Mouse (Mus musculus): ENCODE measurements around the gene Gabpb2. TPM values are rescaled to one million over a fixed set of nuclear protein-coding genes. Genes with fewer than 3 reads are reported as not detected.
"Not testable (repeated sequence)": the region's sequence is repeated elsewhere in the genome, so short reads cannot be mapped to it uniquely, and the experiment has no call there.

Gene Gabpb2
- total RNA-seq, 4 experiments from 2014 or later = 21.4 to 40.8 (median 28.2) TPM

DNA sequence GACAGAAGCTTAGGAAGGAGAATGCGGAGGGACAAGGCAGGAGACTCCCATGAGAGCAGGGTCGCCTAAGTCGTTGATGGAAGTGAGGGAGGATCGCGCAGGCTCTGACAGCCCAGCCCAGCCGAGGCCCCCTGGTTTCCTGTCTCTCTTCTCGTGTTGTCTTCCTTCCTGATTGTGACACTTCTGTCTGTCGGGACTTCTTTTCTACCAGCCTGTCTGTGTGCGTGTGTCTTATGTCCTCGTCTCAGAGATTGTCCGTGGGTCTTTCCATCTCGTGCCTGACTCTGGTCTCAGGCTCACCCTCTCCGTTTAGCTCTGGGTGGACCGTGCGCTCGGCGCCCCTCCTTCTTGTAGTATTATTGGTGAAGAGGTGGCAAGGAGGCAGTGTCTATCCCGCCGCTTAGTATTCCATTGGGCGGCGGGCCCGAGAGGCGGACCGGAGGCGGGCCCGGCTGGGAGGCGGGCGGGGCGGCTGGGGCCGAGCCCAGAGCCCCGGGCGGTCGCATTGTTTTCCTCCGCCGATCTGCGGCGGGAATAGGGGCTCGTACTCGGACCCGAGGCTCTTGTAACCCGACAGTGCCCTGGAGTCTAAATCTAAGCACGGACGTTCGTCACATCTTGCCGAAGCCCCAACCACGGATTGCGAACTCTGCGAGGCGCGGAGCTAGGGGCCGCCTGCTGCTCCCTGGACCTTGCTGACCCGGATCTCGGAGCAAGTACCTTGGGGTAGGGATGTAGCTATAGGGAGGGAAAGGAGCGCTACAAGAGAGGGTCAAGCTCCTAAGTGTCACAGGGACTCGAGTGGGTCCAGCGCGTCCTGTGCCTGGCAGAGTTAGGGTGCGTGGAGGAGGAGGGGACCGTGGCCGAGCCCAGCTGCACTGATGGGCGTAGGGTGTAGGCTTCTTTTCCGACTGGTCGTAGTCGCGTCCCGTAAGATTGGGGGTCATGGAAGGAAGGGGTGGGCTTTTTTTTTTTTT is 57.4 kb downstream of the Gabpb2 start, which contains the start of gene Sema6c:
Gene Sema6c (plus strand): TSS at position 471 of the 977 bp plus-strand sequence.
- DNase-seq = peak; percentile 84

- DNase-seq = no peak
Observed at GRCm38 (mm10) chr3:95159511-95159986, 58.2 kb downstream of the Gabpb2 start.

DNA sequence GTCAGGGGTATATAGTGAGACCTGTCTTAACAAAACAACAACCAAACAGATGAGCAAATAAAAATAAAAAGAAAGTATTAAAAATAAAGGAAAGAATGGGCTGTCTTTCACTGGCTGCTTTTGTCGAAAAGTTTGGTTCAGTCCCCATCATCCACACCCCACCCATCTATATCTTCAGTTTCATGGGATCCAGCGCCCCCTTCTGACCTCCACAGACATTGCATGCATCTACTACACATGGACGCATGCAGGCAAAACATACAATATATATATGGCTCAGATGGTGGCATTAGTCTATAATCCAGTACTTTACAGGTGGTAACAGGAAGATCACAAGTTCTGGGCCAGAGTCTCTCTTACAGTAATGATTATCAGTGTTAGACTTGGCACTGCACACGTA is 63.8 kb downstream of the Gabpb2 start:
- DNase-seq = no peak

- DNase-seq = no peak
Observed at GRCm38 (mm10) chr3:95147924-95148323, 69.8 kb downstream of the Gabpb2 start.

DNA sequence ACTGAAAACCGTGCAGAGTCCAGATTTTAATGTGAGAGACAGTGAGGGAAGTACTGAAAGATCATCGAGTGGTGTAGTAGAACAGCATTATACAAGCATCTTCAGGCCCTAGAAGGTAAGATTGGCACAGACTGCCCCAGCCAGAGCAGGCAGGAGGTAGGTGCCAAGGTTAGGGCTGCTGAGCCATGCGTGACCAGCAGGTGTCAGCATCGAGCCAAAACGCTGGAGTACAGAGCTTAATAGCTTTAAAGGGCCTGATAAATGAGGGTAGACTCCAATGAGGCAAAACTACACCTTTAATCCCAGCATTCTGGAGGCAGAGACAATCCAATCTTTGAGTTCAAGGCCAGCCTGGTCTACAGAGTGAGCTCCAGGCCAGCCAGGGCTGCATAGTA is 75.1 kb downstream of the Gabpb2 start:
- DNase-seq = peak; percentile 77

DNA sequence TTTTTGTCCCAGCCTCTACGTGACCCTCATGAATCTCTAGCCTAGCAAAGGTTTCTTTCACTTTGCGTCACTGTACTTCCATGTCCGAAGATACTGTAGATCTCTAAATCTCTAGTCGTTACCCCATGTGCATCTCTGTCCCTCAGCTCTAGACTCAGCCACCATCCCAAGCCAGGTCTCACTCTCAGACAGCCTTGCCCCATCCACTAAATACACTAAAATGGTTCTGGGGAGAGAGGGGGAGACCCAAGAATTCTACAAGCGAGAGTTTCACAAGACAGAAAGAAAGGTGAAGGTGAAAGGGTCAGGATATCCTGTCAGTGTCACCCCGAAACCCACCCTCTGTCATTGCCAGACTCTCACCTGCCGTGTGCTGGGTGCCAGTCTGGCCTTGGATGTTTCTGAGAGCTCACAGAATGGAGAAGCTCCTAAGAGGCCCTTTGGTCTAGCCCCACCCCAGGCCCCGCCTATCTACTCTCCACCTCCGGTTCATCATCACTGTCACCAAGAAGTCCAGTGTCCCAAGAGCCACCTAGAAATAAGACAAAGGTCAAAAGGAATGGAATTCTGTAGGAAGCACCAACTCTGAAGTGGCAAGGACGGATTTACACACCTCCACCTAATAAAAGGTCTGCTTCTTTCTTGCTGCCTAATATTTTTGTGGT is 75.6 kb downstream of the Gabpb2 start, which contains the start of gene Tnfaip8l2:
Gene Tnfaip8l2 (minus strand): TSS at position 409 of the 665 bp plus-strand sequence.
- DNase-seq = no peak

GRCm38 (mm10) chr3:95141474-95141873 is 76.2 kb downstream of the Gabpb2 start:
- DNase-seq = no peak

GRCm38 (mm10) chr3:95140795-95141194 is 76.9 kb downstream of the Gabpb2 start:
- DNase-seq = no peak

DNA sequence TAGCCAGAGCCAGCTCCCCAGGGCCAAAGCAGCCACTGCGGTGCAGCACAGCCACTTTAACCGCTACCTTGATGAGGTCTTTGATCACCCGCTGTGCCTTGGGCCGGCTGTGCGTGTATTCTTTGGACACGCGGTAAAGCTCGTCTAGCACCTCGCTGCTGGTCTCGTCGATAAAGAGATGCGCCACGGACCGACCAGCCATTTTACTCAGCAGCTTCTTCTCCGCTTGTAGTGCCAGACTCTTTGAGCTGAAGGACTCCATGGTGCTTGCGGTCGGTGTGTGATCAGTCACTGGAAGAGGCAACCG is 77.5 kb downstream of the Gabpb2 start:
- DNase-seq = no peak

DNA sequence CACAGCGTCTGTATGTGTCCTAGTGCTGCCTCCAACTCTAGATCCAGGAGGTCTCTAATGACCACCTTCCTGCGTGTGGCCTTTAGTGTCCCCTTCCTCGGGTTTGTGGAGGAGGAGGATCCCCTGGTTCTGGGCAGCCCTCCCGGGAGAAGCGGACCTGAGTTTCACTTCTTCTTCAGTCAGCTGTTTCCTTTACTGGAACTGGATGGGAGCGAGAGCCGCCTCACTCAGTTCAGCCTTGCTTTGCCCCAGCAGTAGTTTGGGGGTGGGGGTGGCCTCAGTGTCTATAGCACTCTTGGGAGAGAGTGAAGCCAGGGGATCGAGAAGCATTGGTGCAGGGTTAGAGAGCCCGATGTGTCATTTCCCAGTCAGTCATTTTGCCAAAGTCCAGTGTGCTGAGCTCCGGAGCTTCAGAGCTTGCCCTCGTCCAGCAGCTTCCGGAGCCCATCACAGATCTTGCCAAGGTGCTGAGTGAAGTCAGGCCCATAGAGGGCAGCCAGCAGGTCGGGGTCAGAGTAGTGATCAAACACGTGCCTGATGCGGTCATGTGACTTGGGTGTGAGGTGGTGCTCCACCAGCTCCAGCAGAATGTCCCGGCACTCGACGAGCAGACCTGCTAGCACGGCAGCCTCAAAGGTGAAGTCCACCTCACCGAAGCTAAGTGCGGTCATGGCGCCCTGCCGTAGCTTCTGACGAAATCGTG is 78.0 kb downstream of the Gabpb2 start:
- no peak for DNase-seq

DNA sequence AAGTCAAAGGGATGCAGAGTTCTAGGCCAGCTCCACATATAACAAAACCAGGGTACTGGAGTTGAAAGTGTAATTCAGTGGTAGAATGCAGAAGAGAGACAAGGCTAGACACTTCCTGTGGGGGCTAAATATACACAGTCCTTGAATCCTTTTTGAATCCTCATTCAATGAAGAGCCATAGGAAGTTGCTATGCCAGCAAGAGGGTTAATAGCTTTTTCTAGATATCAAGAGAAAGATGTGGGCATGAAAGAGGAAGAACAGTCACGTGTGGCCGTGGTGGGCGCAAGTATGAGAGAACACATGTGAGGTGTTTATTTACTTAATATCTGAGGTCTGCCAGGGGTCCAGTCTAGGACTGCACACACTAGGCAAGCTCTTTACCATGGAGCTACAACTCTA is 81.4 kb downstream of the Gabpb2 start:
- DNase-seq = no peak

GRCm38 (mm10) chr3:95135433-95136052 is 82.2 kb downstream of the Gabpb2 start:
- no peak for DNase-seq

DNA sequence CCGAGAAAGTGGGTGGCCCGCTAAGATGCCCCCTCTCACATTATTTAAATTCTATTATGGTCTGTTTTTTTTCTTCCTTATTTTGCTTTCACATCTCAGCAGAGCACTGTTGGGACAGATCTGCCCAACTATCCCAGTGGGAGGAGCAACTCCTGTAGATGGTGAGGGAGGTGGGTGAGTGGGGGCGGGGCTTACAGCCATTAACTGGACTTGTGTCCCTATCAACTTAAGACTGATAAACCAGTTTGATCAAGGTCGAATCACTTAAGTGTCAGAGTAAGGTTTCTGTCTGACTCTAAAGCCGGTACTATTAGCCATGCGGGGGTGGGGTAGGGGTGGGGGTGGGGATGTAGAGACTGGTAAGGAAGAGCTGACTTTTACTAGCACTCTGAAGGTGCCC is 82.7 kb downstream of the Gabpb2 start:
- DNase-seq = peak; percentile 66

DNA sequence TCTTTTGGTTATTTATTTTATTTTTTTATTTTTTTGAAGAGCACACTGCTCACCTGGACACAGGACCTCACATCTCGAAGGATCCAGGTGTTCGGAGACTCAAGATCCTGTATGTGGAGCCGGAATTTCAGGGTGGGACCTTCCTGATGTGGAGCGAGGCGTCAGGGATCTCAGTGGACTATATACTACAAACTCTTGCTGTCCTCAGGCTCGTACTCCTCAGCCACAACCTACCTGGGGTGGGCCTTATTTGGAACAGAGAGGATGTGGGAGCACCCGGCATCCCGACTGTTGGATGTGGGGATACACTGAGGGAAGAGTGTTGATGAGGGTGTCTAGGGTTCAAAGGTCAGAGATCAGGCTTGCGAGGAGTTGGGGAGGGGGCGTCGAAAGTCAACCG is 83.6 kb downstream of the Gabpb2 start:
- not testable (repeated sequence) for DNase-seq

DNA sequence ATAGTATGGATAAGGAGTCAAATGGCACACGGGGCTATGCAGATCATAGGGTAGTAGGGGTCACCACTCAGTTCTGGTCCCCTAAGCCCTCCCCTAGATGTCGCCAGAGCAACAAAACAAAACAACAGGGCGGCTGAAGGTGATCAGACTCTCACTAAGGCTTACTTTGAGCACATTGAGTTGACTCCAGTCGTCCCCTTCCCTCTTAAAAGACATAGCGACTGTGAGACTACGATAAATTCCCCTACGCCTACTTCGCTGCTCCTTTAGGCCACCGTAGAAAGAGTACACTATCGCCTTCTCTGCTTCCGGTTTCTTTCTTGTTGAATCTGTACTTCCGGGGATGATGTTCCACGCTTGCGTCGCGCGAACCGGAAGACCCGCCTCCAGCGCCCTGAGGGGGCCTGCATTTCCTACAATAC is 84.0 kb downstream of the Gabpb2 start, which contains the start of the genes Scnm1 and Lysmd1:
Gene Scnm1 (minus strand): TSS at position 332 of the 422 bp plus-strand sequence.
Gene Lysmd1 (plus strand): TSS at position 409 of the 422 bp plus-strand sequence.
- peak; percentile 93 for DNase-seq

DNA sequence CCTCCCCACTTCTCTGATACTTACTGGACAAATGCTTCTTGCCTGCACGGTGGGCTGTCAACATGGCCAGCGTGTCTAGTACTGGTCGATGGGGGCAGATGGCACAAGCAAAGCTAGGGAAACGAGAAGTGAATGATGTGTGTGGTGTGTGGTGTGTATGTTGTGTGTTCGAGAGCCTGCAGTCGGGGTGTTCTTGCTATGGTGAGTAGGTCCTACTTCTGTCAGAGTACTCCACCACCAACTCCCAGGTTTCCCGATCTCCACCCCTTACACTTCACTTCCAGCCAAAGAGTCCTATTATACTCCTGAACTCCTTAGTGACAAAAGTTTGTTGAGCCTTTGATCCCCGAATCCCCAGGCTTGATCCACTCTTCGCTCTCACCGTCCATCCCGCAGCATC is 84.5 kb downstream of the Gabpb2 start:
- no peak for DNase-seq

DNA sequence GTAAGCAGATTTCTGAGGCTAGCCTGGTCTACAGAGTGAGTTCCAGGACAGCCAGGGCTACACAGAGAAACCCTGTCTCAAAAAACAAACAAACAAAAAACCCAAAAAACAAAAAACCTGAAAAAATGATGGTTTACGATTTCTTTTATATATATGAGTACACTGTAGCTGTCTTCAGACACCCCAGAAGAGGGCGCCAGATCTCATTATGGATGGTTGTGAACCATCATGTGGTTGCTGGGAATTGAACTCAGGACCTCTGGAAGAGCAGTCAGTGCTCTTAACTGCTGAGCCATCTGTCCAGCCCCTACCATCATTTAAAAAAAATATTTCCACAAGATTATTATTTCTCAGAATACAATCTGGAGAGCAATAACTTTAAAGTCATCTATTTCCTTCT is 85.3 kb downstream of the Gabpb2 start:
- not testable (repeated sequence) for DNase-seq

Small RNA genes within 50 kb of the gene (microRNA-seq; reads per million reads assigned to microRNA genes)
- gene Mir8099-1 = 0 reads per million in 2 experiments

Other genes starting within 250 kb of the Gabpb2 start
- 10 to 100 TPM; 59.3 to 87.5 (median 74.9) TPM for gene Pi4kb, start 243.2 kb downstream of the Gabpb2 start, total RNA-seq (2022)
- 10 to 100 TPM; 33.8 to 57.6 (median 46.8) TPM for gene Zfp687, start 202.5 kb downstream of the Gabpb2 start, total RNA-seq (2022)
- 100 to 1,000 TPM; 219 to 265 (median 258) TPM for gene Psmd4, start 175.3 kb downstream of the Gabpb2 start, total RNA-seq (2022)
- gene Pip5k1a, start 111.0 kb downstream of the Gabpb2 start, total RNA-seq (2022) = 10 to 100 TPM; 47.4 to 69.4 (median 54.9) TPM
- 10 to 100 TPM; 54.8 to 72.9 (median 63.4) TPM for gene Vps72, start 106.9 kb downstream of the Gabpb2 start, total RNA-seq (2022)
- 1 to 10 TPM in 1 of 4 experiments, under 1 TPM in 1, not detected in 2; 0.56 to 1.5 TPM for gene Tmod4, start 93.4 kb downstream of the Gabpb2 start, total RNA-seq (2022)
- gene Scnm1, start 83.9 kb downstream of the Gabpb2 start, total RNA-seq (2022) = 10 to 100 TPM; 30.8 to 58.2 (median 43.5) TPM
- 10 to 100 TPM in 3 of 4 experiments, 1 to 10 TPM in 1; 8.4 to 11.4 (median 10.4) TPM for gene Lysmd1, start 83.8 kb downstream of the Gabpb2 start, total RNA-seq (2022)
- gene Tnfaip8l2, start 75.6 kb downstream of the Gabpb2 start, total RNA-seq (2022) = 1 to 10 TPM; 1.8 to 5.0 (median 3.2) TPM
- gene Sema6c, start 57.5 kb downstream of the Gabpb2 start, total RNA-seq (2022) = 10 to 100 TPM in 2 of 4 experiments, 1 to 10 TPM in 2; 4.0 to 13.1 (median 8.0) TPM
- 100 to 1,000 TPM in 2 of 4 experiments, 10 to 100 TPM in 2; 81.4 to 119 (median 97.4) TPM for gene Cdc42se1, start 10.8 kb upstream of the Gabpb2 start, total RNA-seq (2022)
- 1 to 10 TPM; 6.6 to 7.1 (median 6.8) TPM for gene Mllt11, start 14.3 kb upstream of the Gabpb2 start, total RNA-seq (2022)
- gene Gm128, start 23.7 kb upstream of the Gabpb2 start, total RNA-seq (2022) = under 1 TPM in 1 of 4 experiments, not detected in 3; 0.19 TPM
- under 1 TPM in 1 of 4 experiments, not detected in 3; 0.75 TPM for gene Bnipl, start 33.3 kb upstream of the Gabpb2 start, total RNA-seq (2022)
- 100 to 1,000 TPM; 127 to 191 (median 150) TPM for gene Mindy1, start 63.4 kb upstream of the Gabpb2 start, total RNA-seq (2022)
- 10 to 100 TPM; 26.8 to 34.8 (median 31.7) TPM for gene Prune1, start 64.2 kb upstream of the Gabpb2 start, total RNA-seq (2022)
- gene Anxa9, start 89.3 kb upstream of the Gabpb2 start, total RNA-seq (2022) = 1 to 10 TPM; 1.9 to 4.2 (median 3.0) TPM
- gene Cers2, start 96.9 kb upstream of the Gabpb2 start, total RNA-seq (2022) = 100 to 1,000 TPM; 211 to 272 (median 241) TPM
- 10 to 100 TPM; 22.2 to 38.1 (median 27.8) TPM for gene Setdb1, start 139.3 kb upstream of the Gabpb2 start, total RNA-seq (2022)
- not detected for gene 4930558C23Rik, start 184.9 kb upstream of the Gabpb2 start, total RNA-seq (2022)
- gene Arnt, start 216.5 kb upstream of the Gabpb2 start, total RNA-seq (2022) = 10 to 100 TPM; 64.5 to 87.3 (median 75.1) TPM

Measured in adrenal gland, adult 8-10 months (tissue).